Mouse (Mus musculus): ENCODE results near the gene Bcl6.

Bcl6 gene

DNA sequence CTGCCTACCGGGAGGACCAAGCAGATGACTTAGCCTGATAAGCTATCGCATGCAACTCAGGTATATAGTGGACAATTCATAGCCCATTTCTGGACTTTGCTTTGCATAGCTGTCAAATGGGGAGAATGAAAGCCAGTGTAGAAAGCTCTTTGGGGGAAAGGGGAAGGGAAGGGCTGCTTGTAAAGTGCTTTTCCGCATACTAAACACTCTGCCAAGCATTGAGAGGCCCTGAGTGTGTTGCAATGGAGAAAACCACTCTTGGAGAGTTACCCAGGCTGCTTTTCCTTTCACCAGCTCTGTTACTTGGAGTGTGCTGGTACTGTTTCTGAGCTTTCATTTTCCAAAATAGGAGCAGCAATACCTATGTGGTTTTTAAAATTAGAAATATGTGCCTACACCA, 10.9 kb downstream of the Bcl6 start:
- in situ Hi-C loops (cut with MboI; ENCODE audit: low sequenced_read_pairs), result no loop called here

DNA sequence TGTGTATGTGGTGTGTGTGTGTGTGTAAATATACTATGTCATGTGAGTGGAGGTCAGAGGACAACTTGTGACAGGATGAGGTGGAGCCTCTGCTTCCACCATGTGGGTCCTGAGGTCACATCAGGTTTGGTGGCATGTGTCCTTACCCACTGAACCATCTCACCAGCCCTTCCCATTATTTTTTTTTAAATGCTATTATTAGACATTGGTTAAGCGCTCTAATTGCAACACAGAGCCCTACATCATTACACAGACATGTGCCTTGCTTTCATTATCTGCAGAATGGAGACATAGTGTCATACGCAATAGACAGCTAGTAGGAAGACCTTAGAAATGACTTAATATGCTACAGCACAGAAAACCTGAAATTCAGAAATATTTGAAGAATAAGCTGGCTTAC, 12.5 kb downstream of the Bcl6 start:
- in situ Hi-C loops (cut with MboI; ENCODE audit: low sequenced_read_pairs), result no loop called here

DNA sequence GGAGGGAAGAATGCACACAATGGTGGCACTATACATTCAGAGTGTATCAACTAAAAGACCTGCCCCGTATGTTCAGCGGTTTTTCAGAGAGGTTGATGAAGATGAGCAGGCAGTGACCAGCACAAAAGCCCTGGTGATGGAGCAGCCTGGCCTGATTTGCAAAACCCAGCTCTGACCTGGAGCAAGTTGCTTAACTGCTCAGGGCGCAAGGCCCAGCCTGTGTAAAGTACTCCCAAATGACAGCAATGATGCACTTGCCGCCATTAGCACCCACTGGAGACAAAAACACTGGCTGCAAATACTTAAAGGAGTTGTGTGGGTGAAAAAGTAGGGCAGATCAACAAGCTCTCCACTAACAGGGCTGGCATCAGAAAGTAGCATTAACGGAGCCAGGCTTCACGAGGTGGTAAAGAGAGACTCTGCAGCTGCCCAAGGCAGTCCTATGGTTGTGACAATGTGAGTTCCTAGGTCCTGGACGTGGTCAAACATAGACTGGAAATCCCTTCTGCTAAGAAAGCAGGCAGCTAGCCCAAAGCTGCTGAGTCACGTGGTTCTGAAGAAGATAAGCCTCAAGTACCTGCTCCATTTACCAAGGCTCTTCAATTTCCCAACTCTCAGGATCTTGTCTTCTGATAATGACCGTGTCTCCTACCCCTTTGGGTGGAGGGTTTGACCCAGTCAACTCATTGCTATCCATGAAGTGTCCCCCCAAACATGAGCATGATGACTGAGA, 14.9 kb downstream of the Bcl6 start:
- in situ Hi-C loops (cut with MboI; ENCODE audit: low sequenced_read_pairs), result no loop called here

DNA sequence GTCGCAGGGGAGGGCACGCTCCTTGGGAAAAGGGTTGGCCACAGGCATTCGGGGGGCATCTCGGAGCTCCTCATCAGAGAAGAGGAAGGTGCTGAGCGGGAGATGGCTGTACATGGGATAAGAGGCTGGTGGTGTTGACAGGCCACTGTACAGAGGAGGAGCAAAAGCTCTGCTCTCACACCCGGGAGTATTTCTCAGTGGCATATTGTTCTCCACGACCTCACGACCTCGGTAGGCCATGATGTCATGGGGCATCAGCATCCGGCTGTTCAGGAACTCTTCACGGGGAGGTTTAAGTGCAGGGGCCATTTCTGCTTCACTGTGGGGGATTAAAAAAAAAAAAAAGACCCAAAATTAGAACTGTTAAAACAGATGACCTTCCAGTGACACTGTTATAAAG, 15.8 kb downstream of the Bcl6 start:
- in situ Hi-C loops (cut with MboI; ENCODE audit: low sequenced_read_pairs), result no loop called here

DNA sequence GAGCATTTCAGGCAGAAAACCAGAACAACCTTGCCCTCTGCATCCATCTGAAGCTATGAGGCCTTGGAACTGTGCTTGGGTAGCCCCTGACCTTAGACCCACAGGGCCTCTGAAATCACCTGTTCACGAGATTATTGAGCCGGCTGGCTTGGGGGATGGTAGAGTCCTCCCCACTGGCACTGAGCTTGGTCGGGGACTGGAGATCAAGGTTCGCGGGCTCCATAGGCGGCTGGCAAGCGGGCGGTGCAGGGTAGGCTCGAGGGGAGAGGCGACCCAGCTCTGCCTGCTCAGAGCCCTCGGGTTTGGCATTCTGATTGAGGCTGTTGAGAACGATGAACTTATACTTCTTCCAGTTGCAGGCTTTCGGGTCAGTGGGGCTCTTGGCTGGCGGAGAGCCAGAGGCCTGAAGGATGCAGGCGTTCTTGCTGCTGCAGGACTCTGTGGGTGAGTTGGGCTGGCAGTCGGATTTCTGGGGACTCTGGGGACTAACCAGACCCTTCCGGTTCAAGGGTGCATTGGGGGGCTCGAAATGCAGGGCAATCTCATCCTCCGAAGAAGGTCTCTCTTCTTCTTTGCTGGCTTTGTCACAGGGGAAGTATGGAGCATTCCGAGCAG, 16.4 kb downstream of the Bcl6 start:
- in situ Hi-C loops (cut with MboI; ENCODE audit: low sequenced_read_pairs), result no loop called here

DNA sequence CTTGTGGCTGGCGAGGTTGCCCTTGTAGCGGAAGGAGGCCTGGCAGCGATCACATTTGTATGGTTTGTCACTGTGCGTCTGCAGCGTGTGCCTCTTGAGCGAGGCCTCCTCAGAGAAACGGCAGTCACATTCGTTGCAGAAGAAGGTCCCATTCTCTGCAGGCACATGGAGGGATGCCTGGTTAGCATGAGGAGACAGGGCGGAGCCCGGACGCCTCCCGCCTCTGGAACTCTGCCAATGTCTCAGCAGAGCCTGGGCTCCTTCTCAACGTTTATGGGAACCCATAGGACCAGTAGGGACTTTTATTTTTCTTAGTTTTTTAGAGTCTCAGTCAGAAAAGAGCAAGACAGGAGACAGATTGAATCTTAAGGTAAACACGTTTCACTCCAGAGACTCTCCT, 18.7 kb downstream of the Bcl6 start:
- in situ Hi-C loops (cut with MboI; ENCODE audit: low sequenced_read_pairs), result no loop called here

DNA sequence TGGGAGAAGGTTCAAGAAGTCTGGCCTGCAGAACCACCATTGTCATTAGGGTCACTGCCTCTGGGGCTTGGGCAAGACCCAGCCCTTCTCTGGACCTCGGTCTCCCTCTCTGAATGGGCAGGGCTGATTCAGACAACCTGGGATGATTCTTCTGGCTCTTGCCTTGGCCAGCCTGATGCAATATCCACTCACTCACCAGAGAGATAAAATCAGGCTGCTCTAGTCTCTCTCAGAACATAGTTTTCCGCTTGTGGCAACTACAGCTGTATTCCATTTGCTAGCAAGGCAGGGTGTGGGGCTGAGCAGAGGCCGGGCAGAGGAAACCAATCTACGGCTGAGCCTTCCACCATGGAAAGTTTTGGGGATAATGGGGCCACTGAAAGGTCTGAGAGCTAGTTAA, 19.8 kb downstream of the Bcl6 start:
- in situ Hi-C loops (cut with MboI; ENCODE audit: low sequenced_read_pairs), result no loop called here

DNA sequence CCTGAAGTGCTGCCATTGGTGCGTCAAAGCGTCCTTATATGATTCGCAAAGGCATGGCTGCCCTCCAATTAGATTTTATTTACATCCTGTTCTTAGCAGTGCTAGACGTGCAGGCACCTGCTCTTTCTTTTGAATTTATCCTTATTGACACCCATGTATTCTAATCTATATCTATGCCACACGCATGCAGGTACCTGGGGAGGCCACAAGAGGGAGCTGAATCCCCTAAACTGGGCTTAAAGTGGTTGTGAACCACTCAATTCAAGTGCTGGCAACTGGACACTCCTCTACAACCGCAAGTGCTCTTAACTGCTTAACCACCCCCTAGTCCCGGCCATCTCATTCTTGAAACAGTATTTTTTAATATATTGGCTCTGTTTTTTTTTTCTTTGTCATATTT, 21.4 kb downstream of the Bcl6 start:
- in situ Hi-C loops (cut with MboI; ENCODE audit: low sequenced_read_pairs), result no loop called here

DNA sequence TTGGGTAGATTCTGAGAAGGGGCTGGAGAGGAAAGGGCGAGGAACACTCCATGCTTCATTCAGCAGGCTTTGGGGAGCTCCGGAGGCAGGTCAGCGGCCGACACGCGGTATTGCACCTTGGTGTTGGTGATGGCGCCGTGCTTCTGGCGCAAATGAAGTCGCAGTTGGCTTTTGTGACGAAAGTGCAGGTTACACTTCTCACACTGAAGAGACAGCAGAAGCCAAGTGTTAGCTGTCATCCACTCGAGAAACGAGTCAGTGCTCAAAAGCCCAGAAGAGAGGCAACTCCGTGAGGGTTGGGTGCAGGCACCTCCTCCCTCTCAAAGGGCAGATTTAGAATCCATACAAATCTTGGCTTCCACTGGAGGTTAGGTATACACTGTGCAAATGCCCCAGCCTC, 22.6 kb downstream of the Bcl6 start:
- in situ Hi-C loops (cut with MboI; ENCODE audit: low sequenced_read_pairs), result no loop called here

DNA sequence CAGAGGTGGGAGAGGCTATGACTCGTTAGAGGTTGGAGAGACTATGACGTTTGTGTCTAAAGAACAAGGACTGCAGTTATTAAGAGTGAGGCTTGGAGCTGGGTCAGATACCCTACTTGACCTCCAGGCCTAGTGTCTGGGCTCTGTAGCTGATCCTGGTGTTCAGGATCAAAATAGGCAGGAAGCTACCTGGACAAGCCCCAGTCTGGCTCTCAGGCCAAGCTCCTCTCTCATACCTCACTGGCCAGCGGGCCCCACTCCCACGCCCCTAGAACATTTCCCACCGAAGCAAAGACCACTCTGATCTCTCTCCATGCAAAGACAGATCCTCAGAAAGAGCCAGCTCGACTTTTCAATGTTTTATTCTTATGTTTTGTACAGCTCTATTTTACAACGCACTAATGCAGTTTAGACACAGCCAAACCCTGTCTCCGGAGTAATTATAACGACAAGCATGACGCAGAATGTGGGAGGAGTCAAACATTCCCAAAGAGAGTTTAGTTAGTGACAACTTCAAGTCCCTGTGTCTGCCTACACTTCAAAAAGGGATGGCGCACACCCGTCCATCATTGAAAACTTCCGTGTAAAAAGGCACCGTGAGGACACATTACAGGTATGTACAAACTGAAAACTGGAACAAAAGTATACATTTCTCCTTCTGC, 23.8 kb downstream of the Bcl6 start:
- in situ Hi-C loops (cut with MboI; ENCODE audit: low sequenced_read_pairs), result no loop called here

DNA sequence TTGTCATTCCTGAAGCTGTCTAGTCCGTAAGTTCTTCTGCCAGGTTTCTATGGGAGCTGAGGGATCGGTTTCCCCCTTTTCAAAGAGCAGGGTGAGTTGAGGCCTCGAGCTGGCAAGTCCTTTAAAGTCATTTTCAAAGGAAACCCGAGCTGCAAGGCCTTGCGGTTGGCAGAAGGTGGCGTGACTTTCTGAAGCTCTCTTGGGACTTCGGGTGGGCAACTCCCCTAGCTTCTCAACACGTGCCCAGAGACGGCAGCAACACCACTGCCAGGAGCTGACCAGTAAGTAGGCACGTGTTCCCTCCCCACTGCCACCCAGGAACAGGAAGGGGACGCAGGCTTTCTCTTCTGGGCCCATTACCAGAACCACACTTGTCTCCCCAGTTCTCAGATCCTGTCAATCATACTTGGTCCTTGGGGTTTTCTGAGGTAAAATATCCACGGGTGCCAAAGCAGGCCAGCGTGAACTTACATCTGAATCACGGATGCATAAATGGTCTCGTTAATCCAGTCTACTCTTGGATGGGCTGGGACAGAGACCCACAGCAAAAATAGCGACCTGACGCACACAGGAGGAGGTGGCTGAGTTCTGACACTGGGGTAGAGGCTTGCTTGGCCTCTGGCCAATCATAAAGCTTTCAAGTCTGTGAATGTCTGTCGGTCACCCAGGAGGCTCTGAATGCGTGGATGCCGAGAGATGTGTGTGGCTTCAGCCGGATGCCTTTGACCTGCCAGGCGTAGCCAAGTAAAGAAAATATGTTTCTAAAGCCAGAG, 24.6 kb downstream of the Bcl6 start:
- in situ Hi-C loops (cut with MboI; ENCODE audit: low sequenced_read_pairs), result no loop called here

DNA sequence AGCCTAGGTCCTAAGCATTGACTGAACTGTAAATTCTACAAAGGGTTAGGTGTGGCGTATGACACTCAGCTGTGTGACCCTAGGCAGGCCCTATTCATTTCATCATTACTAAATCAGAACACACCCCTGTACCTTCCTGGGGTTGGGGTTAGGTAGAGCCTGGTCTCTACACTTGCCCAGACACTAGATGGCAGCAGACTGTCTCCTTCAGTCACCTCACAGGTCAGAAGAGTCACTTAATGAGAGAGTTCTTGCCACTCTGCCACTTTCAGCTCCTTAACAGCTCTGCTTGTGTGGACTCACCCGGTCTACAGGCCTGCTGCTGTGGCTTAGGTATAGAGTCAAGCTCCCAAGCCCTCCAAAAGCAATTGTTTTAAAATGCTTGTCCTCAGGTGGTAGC, 26.3 kb downstream of the Bcl6 start:
- in situ Hi-C loops (cut with MboI; ENCODE audit: low sequenced_read_pairs), result no loop called here

DNA sequence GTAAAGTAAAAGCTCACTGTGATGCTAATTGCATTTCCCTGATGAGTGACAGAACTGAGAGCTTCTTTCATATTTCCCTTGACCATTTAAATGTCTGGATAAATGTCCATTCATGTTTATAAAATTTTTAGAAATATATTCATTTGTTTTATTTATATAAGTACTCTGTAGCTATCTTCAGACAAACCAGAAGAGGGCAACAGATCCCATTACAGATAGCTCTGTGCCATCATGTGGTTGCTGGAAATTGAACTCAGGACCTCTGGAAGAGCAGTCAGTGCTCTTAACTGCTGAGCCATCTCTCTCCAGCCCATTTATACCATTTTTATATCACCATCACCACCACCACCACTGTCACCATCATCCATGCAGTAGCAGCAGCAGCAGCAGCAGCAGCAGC, 29.7 kb downstream of the Bcl6 start:
- in situ Hi-C loops (cut with MboI; ENCODE audit: low sequenced_read_pairs), result no loop called here

DNA sequence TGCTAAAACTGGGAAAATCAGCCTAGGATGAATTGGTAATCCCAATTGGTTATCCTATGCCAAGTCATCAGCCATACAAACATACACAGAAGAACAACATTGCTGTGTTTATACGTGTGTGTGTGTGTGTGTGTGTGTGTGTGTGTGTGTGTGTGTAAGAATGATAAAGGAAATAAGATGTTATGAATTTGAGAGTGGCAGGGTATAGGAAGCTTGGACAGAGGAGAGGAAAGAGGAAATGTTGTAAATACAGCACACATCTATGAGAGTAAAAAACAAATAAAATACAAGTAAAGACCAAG, 34.7 kb downstream of the Bcl6 start:
- in situ Hi-C loops (cut with MboI; ENCODE audit: low sequenced_read_pairs), result no loop called here

DNA sequence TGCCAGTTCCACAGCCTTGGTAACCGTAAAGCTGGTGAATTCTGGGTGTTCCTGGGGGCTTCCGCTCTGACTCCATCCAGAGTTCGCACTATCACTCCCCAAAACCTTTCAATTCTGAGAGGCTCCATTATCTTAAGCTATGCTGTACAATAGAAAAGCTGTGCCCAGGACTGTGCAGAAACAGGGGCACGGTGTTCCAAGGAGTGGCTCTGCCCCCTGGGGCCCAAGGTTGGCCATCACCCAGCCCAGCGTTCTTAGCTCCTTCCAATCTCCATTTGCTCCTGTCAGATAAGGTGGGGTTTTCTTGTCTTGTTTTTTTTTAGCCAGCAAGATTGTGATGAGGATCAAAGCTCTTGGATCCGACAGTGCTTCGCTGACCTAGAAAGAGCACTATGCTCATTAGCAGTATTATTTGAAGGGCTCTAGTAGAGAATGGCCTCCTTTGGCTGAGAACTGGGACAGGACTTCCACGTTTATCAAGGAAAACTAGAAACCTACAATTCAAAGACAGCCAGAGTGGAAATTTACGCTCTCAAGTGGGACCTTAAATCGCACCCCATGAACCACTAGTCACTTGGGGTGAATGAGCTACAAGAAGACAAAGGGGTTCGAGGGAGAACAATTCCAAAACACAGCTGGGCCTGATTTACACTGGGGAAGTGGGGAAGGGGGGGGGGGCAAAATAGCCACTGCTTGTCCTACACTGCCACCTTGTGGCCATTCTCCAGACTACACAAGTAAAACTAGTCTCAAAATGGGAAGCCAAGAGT, 35.3 kb downstream of the Bcl6 start:
- in situ Hi-C loops (cut with MboI; ENCODE audit: low sequenced_read_pairs), result no loop called here

DNA sequence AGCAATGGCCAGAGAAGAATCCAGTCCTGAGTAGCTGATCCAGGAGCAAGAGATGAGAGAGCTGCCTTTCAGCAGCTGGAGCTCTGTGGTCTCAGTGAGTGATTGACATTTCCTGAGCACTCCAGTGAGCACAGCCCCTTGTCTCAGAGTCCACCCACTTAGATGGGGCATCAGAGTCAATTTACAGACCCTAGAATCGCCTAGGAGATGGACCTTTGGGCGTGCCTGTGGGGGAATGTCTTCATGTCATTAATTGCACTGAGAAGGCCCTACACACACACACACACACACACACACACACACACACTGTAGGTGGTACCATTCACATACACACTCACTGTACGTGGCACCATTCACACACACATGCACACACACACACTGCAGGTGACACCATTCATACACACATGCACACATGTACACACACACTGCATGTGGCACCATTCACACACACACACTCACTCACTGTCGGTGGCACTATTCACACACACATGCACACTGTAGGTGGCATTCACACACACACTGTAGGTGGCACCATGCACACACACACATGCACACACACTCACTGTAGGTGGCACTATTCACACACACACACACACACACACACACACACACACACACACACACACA, 36.4 kb downstream of the Bcl6 start:
- in situ Hi-C loops (cut with MboI; ENCODE audit: low sequenced_read_pairs), result no loop called here

DNA sequence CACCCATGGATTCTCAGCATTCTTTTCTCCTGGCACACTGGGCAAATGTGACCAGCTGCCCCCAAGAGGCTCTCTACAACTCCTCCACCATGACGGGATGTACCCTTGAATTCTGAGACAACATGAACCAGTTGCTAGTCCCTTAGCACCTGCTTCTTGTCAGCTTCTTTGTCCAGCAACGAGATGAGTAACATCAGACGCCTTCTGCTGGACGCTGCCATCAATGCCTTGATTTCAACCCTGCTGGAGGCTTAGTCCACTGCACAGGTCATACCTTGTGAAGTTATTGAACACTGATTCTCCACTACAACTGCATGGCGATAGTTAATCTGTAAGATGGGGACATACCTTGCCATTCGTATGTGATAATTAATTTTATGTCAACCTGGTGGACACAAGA, 41.0 kb downstream of the Bcl6 start:
- in situ Hi-C loops (cut with MboI; ENCODE audit: low sequenced_read_pairs), result no loop called here

DNA sequence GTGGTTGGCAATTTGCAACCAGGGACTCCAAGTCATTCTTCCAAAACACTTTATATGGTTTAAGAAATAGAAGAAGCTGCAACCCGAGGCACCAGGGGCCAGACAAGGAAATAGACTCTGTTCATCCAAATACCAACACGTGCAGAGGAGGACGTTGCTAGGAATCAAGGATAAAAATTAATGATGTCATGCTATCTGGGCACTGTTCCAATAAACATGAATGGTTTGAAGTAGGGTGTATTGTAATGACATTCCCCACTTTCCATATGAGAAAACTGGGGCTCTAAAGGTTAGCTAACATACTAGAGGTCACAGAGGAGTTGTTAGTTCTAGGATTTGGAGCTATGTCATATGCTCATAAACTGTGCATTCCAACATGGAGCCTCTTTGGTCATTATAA, 43.9 kb downstream of the Bcl6 start:
- in situ Hi-C loops (cut with MboI; ENCODE audit: low sequenced_read_pairs), result no loop called here

DNA sequence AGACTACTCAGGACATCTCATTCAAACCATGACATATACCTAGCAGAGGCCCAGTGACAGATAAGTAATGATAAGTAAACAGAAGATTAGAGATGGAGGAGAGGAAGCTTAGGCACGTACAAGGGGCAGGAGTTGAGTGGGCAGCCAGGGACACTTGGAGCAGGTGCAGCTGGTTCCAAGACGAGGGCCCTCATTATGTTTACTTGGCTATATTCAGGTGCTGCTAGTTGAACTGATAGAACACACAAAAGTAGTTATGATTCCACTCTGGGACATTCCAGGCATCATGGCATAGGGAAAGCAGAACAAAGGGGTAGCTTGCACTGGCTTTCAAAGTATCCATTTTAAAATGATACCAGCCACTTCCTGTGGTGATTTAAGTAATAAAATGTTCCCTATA, 54.3 kb downstream of the Bcl6 start:
- in situ Hi-C loops (cut with MboI; ENCODE audit: low sequenced_read_pairs), result no loop called here

DNA sequence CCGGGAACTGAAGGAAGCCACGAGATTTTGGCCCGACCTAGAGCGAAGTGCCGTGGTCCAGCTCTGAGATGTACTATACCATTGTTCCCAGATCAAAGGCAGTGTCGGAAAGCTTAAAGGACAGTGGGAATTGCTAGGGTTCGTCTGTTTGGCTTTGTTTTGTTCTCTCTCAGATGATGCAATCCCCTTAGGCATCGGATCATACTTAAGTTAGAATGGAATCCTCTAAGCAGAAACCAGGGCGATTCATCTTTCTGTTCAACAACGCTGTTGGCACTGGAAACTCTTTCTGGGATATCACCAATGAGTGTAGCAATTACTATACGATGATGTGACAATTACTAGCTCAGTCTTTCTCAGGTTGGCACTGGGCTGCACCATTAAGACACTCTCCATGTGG, 56.4 kb downstream of the Bcl6 start, which contains the start of gene Rtp2:
Gene Rtp2, minus strand, starts transcription at position 101 of the 400 bp plus-strand sequence.
- in situ Hi-C loops (cut with MboI; ENCODE audit: low sequenced_read_pairs), result no loop called here

DNA sequence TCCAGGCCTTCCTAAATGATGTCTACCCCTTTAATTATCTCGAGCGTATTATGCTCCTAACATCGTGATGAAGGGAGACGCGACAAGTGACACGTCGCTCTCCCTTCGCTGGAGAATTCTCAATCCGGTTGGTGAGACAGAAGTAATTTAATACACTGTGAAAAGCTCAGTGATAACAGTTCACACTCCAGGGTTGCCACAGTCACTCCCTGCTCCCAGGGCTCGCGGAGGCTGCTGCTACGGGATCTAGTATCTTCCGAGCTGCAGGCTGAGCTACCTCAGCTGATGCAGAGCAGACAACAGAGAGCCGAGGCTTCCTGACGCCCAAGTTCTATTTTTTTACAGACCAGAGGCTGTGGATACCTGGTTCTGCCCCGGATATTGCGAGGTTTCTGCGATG, 57.4 kb downstream of the Bcl6 start:
- in situ Hi-C loops (cut with MboI; ENCODE audit: low sequenced_read_pairs), result no loop called here
